Mouse (Mus musculus) urinary bladder, postnatal 36 days (tissue): Measurements from ENCODE around the gene Hmgcr.
"Not testable (repeated sequence)": the region's sequence is repeated elsewhere in the genome, so short reads cannot be mapped to it uniquely, and the experiment has no call there.

Source experiments
- DNase-seq, 2 experiments: peaks; one replicate each; pipeline ENCODE4 v3.0.0; 2022; ENCODE audit warnings: low spot score in 2 of 2, mixed read lengths in 1 of 2

Hmgcr gene

DNA sequence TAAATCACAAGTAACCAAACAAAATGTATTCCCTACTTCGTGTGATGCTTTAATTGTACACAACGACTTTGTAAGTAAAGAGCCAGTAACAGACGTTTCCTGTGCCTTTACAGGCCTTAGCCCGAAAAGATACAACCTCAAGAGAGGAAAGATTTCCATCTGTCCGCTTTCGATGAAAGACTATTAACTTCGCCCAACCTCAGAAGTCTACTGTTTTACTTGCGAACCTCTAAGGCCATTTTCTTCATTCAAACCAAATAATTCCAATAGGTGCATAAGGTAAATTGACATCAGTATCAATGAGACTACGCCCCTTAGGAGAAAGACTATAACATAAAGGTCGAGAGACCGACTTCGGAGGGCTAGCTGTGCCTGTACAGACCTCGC is 724 bp downstream of the Hmgcr start:
- no peak for DNase-seq

DNA sequence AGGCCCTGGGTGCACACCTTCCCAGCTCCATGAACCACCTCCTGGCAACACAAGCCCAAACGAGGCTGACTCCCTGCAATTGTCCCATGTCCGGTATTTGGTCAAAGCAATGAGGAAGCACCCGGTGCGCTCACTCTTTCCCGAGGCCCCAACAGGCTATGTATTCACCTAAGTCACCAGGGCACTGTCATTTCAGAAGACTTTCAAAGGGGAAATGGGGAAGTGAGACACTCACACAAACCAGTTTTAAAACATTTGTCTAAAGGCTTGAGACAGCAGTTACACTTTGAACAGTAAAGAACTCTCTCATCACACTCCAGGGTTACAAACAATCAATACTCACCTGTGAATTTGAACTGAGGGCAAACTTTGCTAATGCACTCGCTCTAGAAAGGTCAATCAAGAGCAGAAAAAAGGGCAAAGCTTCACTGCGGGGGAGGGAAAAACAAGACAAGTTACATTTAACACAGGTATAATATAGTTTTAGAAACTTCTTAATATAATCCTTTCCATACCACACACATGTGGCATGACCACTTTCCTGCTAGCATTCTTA is 6.2 kb downstream of the Hmgcr start:
- no peak for DNase-seq

DNA sequence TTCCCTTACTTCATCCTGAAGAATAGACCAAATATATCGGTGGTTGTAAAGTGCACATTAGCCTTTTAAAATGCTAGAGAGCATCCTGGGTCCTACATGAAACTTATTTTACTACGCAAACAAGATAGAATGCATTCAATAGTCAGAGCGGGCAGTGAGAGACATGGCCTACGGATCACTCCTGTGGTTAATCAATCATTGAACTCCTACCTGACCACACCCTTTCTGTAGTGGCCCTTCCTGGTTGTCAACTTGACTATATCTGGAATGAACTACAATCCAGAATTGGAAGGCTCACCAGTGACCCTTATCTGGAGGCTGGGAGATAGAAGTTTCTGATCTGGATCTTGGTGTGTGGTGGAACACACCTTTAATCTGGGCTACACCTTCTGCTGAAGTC is 7.6 kb downstream of the Hmgcr start:
- not testable (repeated sequence) for DNase-seq

DNA sequence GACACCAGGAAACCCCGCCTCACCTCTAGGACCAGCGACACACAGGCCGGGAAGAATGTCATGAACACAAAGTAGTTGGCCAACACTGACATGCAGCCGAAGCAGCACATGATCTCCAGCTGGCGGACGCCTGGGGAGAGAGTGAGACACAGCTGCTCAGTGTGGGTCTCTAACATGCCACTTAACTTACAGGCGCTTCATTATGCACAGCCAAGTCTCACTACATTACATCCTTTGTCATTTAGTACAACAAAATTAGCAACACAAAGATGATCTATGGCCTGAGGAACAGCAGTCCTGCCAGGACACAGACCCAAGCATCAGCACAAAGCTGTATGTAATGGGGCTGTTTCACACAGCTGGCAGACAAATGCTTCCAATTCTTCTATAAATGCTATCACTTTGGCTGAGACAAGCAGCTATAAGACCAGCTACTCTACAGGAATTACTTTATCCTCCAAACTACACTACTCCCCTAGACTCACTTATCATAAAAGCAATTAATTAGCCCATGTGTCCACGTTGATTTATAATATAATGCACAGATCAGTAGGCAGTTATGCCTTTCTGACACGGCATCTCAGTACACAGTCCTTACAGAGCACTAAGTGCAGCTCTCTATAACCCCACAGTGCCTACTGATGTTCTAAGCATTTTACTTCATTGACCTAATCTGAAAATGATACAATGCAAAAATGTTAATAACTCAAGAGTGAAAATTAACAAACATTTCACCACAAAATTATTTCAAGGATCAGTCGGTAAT is 10.5 kb downstream of the Hmgcr start:
- no peak for DNase-seq

DNA sequence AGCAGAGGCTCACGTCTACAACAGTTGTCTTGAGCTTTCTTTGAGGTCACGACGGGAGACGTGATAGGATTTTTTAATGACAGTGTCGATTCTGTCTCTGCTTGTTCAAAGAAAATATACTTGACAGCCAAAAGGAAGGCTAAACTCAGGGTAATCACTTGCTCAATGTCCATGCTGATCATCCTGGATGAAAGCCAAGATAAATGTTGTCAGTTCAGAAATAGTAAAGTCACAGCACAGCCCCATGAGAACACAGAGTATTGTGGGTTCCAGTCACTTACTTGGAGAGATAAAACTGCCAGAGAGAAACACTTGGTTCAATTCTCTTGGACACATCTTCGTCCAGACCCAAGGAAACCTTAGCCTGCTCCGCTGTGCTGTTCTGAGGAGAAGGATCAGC is 11.8 kb downstream of the Hmgcr start:
- no peak for DNase-seq

DNA sequence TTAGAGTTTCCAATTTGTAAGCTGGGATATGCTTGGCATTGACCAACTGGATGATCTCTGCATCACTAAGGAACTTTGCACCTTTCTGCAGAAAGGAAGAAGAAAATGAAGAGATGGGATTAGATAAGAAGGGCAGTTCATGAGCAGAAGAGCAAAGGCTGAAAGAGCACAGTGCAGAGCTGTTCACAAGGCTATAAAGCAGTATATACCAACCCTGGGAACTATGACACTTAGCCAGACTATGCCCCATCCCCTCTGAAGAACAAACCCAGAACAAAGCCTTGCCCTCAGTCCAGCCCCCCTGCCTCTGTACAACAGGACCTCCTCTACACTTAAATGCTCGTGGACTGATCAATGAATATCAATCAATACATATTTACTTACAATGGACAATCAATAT is 14.1 kb downstream of the Hmgcr start:
- no peak for DNase-seq

DNA sequence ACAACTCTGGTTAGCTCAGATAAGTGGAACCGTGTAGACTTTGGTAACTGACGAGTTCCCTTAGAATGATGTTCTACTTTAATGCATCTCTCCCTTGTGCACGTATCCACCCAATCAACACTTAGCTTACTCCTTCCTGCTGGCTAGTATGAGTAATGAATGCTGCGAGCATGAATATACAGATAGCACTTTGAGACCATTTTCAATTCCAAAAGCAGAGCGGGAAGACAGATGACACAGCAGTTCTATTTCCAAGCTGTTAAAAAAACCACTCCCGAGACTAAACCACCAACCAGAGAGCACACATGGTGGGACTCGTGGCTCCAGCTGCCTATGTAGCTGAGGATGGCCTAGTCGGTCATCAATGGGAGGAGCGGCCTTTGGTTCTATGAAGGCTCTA is 17.7 kb downstream of the Hmgcr start:
- DNase-seq = no peak

DNA sequence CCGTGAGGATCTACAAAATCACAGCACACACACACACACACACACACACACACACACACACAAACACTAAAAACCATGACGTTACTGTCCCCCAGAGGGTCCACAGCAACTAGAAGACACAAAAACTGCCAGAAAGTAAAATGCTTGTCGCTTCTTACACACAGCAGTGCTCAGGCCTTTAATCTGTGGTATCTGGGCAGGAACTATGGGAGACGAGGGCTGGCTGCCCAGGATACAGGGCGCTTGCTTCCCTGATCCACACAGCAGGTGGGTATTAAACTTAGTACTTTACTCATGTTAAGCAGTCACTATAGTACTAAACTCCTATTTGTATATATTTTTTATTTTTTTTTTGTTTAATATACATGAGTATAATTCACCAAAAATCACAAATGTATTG is 24.9 kb downstream of the Hmgcr start:
- DNase-seq = no peak

DNA sequence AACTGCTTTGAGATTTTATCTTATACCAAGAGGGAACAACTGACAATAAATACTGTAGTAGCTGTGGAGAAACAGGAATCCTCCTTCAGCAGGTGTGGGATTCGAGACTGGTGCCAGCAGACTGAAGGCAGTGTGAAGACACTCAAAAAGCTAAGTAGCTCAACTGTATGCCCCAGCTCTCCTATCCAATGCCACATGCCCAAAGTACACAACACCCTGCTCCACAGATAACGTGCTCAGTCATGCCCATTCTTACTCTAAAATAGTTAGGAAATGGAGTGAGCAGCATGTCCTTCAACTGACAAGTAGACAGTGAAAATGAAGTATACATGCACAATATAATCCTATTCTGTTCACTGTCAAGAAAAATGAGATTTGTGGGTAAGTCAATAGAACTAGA is 26.6 kb downstream of the Hmgcr start:
- no peak for DNase-seq

DNA sequence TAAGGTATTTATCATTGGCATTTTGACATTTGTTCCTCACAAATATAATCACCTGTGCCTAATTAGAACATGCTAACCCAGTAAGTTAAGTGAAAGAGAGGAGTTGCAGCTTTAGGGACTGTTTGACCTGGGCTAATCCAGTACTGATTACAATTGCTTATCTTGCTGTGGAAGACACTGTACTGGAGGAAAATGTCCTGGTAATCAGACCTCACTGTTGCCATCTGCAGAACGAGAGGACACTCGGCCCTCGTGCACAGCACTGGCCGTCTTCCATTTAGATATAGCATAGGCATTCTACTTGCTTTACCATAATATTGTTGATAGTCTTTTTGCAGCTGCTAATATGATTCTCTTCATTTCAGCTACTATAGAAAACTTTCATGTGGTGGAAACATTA is 40.3 kb downstream of the Hmgcr start:
- no peak for DNase-seq

DNA sequence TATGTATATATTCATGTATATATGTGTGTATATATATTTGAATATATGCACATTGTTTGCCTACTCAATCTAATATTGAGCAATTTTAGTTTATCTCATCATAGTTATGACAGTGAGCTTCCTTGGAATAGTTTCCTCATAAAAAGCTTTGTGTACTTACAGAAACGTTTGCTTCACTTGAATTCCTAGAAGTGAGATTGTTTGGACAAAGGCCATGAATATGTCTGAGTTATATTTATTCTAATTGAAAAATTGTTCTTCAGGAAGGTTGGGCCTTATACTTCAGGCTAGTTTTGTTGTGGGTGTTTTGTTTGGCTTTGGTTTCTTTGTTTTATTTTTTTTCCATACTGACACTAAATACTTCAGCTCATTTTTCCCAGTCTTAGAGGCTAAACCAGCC is 49.8 kb downstream of the Hmgcr start:
- no peak for DNase-seq

DNA sequence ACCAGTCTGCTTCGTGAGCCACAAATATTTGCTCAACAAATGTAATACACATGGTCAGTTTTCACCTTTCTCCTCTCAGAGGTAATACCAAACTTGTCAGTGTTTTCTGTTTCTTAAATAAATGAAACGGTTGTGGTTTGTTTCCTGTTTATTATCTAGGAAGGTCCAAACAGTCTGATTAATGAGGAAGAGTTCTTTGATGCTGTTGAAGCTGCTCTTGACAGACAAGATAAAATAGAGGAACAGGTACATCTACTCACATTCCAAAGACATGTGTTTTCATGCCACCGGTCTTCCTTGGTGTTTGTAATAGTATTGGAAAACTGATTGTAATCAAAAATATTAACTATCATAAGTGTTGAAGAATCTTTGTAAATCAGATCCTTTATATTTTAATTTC is 56.1 kb downstream of the Hmgcr start:
- no peak for DNase-seq

DNA sequence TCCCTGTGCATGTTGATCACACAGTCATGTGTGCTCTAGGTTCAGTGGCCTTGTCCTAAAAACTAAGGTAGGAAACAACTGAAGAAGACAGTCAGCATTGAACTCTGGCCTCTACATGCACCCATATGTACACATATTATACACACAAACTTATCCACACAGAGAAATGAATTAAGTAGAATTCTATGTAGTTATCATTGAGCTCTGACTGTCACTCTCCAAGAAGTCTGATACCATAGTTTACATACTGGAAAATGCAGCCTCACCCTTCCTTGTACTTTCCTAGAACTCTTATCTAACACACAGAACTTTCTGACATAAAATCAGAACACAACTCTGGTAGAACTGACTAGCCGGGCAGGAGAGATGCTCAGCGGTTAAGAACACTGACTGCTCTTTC is 66.5 kb downstream of the Hmgcr start:
- DNase-seq = no peak

DNA sequence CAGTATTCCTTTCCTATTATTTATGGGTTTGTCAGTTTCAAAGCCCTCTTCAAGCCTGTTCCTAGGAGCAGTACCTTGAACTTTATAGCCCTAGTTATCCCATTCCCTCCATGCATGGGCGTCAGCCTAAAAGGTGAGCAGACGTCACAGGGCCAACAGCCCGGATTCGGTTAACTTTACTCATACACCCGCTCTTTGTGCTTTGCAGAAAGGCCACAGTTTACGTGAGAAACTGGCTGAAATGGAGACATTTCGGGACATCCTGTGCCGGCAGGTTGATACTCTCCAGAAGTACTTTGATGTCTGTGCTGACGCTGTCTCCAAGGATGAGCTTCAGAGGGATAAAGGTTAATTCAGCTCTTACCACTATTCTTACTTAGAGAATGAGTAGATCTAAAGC is 71.6 kb downstream of the Hmgcr start:
- DNase-seq = no peak
